9 mouse cellular contexts compared by ENCODE assay signal in the genomic region with DNA sequence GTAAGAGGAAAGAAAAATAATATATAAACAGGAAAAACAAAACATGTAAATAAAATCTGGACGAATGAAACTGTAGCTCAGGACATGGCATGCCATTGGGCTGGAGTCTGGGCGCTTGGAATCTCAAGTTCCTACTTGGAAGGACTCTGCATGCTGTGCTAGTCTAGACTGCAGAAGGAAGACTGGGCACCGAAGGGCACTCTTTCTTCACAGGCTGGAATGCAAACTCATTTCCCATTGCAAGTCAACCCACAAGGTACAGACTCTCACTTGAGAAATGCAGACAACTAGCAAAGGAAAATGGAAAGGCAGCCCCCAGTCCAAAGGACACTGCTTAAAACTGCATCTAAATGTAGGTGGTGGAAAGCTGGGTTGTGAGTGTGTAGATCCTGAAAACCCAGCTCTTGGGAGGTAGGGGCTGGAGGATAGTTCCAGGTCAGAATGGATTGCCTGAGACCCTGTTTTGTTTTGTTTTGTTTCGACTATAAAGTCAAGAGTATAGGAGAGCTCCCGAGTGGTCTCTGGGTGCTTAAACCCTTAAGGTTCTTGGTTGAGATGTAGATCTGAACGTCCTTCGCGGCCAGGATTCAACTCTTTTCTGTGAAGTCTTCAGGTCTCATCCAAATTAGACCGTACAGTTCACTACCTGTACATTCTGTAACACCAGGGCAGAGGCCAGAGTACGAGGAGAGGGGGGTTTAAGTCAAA. TPM values are rescaled to one million over a fixed set of nuclear protein-coding genes. Genes with fewer than 3 reads are reported as not detected.
DNase-seq lines count a peak whose midpoint lies in the region; ATAC-seq and TF ChIP-seq lines count a peak whose summit lies in the region.
"Had no signal": no experiment of that assay in that cellular context is flagged by ENCODE, and none has a peak within 500 bp of the region (broad histone marks: within the 10 kb centered on the region; RNA-seq: fewer than 3 reads in every experiment).

No protein-coding gene starts in this region.

- H3K36me3 ChIP-seq in heart, embryonic 12.5 days: no peaks in the 10 kb centered on the region
- no peaks in the 10 kb centered on the region for H3K36me3 ChIP-seq in ES-E14 (ENCODE audit: control insufficient read depth, insufficient read depth, low read length, poor library complexity, severe bottlenecking)
- H3K36me3 ChIP-seq in hindbrain, embryonic 10.5 days: no peaks in the 10 kb centered on the region

- WGBS in heart, embryonic 12.5 days: 38% methylated on average over 10 of the region's 10 CpGs
- 35% methylated on average over 10 of the region's 10 CpGs for WGBS in hindbrain, embryonic 10.5 days

- H3K27me3 ChIP-seq in heart, embryonic 12.5 days (replicated peaks): no peaks in the 10 kb centered on the region
- peaks cover 11% of the 10 kb centered on the region for H3K27me3 ChIP-seq in hindbrain, embryonic 10.5 days (ENCODE audit: insufficient read depth, poor library complexity, severe bottlenecking)

- in situ Hi-C loops in ES-E14 (cut with MboI; ENCODE audit: low sequenced_read_pairs in 2 of 2, unreplicated experiment in 2 of 2): no loop called here

- no peak overlapping the region for H3K27ac ChIP-seq in heart, embryonic 12.5 days (ENCODE audit: poor library complexity, severe bottlenecking)
- H3K27ac ChIP-seq in ES-E14 (ENCODE audit: insufficient read depth, low read depth, low read length, poor library complexity, severe bottlenecking): peak overlapping the region; percentile 95
- H3K27ac ChIP-seq in hindbrain, embryonic 10.5 days: peak overlapping the region; percentile 88

- peak overlapping the region; percentile 65 for H3K9ac ChIP-seq in heart, embryonic 12.5 days
- peak overlapping the region; percentile 54 for H3K9ac ChIP-seq in ES-E14 (ENCODE audit: insufficient read depth, low read depth, low read length, poor library complexity, severe bottlenecking)

- no peak for DNase-seq in heart, adult 18-20 months
- no peak for DNase-seq in ES-E14 (ENCODE audit: low read depth, low spot score)
- DNase-seq in hindbrain, embryonic 10.5 days (ENCODE audit: low spot score): no peak
- DNase-seq in lung, postnatal 36 days: peak; percentile 43
- DNase-seq in left cerebral cortex, adult 8-10 months (ENCODE audit: low spot score in 2 of 2): no peak
- DNase-seq in layer of hippocampus, adult 11-12 months (ENCODE audit: low spot score): no peak
- no peak for DNase-seq in yolk sac, embryonic 10.5 days (ENCODE audit: low spot score)
- DNase-seq: cerebellum, adult 11-12 months had no signal

- peaks cover 17% of the 10 kb centered on the region for H3K4me1 ChIP-seq in heart, embryonic 12.5 days (replicated peaks)
- H3K4me1 ChIP-seq in ES-E14 (ENCODE audit: control insufficient read depth in 2 of 2, insufficient read depth in 2 of 2, low read length in 2 of 2, poor library complexity in 1 of 2): peaks cover 26 to 27% of the 10 kb centered on the region in 2 experiments
- H3K4me1 ChIP-seq in hindbrain, embryonic 10.5 days (replicated peaks): peaks cover 31% of the 10 kb centered on the region

- ATAC-seq in heart, embryonic 12.5 days (ENCODE audit: insufficient number of reproducible peaks, low FRiP score): no peak

- H3K4me2 ChIP-seq in heart, embryonic 12.5 days: peak overlapping the region; percentile 80

- no peaks in the 10 kb centered on the region for H3K9me3 ChIP-seq in heart, embryonic 12.5 days (replicated peaks)
- H3K9me3 ChIP-seq in ES-E14 (ENCODE audit: control insufficient read depth, insufficient read depth, low read depth, low read length): no peaks in the 10 kb centered on the region
- no peaks in the 10 kb centered on the region for H3K9me3 ChIP-seq in hindbrain, embryonic 10.5 days

- H3K4me3 ChIP-seq in heart, embryonic 12.5 days: peak overlapping the region; percentile 46; the same call in 1 of the 2 replicates
- peak overlapping the region; percentile 70 to 75; a peak in 3 of 4 replicates for H3K4me3 ChIP-seq in ES-E14 (ENCODE audit: insufficient read depth in 1 of 2, low read depth in 1 of 2, low read length in 2 of 2, poor library complexity in 1 of 2, severe bottlenecking in 1 of 2)
- peak overlapping the region; percentile 52 for H3K4me3 ChIP-seq in hindbrain, embryonic 10.5 days

TF ChIP-seq in ES-E14, 5 proteins besides CTCF, POLR2A, EP300 and RAD21:
- no peak for TF ChIP-seq CHD2 (IDR thresholded peaks at IDR 0.05; ENCODE audit: low read depth, low read length)

RNA-seq across cellular contexts. Expression of a gene that starts 26.5 kb away (rescaled TPM):
- polyA plus RNA-seq in heart, embryonic 12.5 days (2016; fragmentation: Nextera tagmentation; extraction: Ambion mirVana): 3.7 and 3.9 TPM in 2 replicates
- total RNA-seq in heart, adult 18-20 months (2021): 1 to 10 TPM; 6.7 to 9.1 TPM
- 21.8 and 35.6 TPM in 2 replicates for total RNA-seq in ES-E14 (2012; rRNA removed)
- polyA plus RNA-seq in hindbrain, embryonic 10.5 days (2016; fragmentation: Nextera tagmentation; extraction: Ambion mirVana): 3.3 and 3.9 TPM in 2 replicates
- total RNA-seq in left cerebral cortex, adult 8-10 months (2022): 10 to 100 TPM; 21.5 to 24.5 (median 23.5) TPM
